Mouse (Mus musculus): ENCODE measurements at regions not wholly inside any gene's neighbourhood (a gene's known extent, or its start where the extent isn't known, plus 50 kb on each side); places are given as distances from the start of the nearest gene placed in this dataset.

- Histone ChIP-seq H3K4me1 (ENCODE audit: control insufficient read depth, insufficient read depth, insufficient read length, low read length) (no peaks in the 10 kb centered on the region), H3K4me3 (ENCODE audit: low read depth, low read length) (no peak overlapping the region), H3K27me3 (ENCODE audit: control insufficient read depth, insufficient read depth, low read length) (no peaks in the 10 kb centered on the region), H3K36me3 (ENCODE audit: control insufficient read depth, insufficient read depth, low read length) (no peaks in the 10 kb centered on the region), H3K27ac (ENCODE audit: insufficient read depth, low read depth, low read length) (no peak overlapping the region)
- 83% methylated on average over 8 of the region's 8 CpGs for WGBS
- TF ChIP-seq POLR2A (IDR thresholded peaks at IDR 0.05; ENCODE audit: low read depth, low read length) (no peak), CTCF (IDR thresholded peaks at IDR 0.05; ENCODE audit: extremely low read depth, insufficient read length, insufficient replicate concordance, low read depth, low read length) (no peak)
These were observed 170.5 kb upstream of the Gli2 start for GRCm38 (mm10) chr1:119223876-119224275.

DNA sequence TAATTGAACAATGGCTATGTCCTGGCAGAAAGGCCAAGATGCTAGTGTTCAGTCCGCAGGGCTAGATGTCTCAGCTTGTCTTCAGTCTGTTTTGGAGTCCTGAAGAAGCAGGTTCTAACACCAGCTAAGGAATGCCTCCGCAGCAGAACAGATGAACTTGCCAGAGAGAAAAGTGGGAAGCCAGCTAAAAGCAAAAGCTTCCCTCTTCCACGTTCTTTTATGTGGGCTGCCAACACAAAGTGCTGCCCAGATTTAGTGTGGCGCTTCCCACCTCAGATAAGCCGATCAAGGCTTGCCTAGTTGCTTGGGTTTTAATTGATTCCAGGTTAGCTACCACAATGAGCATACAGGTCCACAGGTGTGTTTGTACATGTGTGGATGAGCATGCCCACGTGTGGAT lies 168.5 kb upstream of the Gli2 start:
- H3K36me3 ChIP-seq (ENCODE audit: control insufficient read depth, insufficient read depth, low read length) = no peaks in the 10 kb centered on the region
- no peak overlapping the region for H3K27ac ChIP-seq (ENCODE audit: insufficient read depth, low read depth, low read length)
- no peaks in the 10 kb centered on the region for H3K27me3 ChIP-seq (ENCODE audit: control insufficient read depth, insufficient read depth, low read length)
- H3K4me3 ChIP-seq (ENCODE audit: low read depth, low read length) = no peak overlapping the region
- no peak for TF ChIP-seq POLR2A (IDR thresholded peaks at IDR 0.05; ENCODE audit: low read depth, low read length)
- no peak for TF ChIP-seq CTCF (IDR thresholded peaks at IDR 0.05; ENCODE audit: extremely low read depth, insufficient read length, insufficient replicate concordance, low read depth, low read length)
- 76% methylated on average over 6 of the region's 6 CpGs for WGBS
- H3K4me1 ChIP-seq (ENCODE audit: control insufficient read depth, insufficient read depth, insufficient read length, low read length) = 0 out of 2 replicates have a peak, but pooled peaks cover 3% of the 10 kb centered on the region

GRCm38 (mm10) chr1:119221012-119221411 lies 167.6 kb upstream of the Gli2 start:
- 69% methylated on average over 7 of the region's 7 CpGs for WGBS
- TF ChIP-seq CTCF (IDR thresholded peaks at IDR 0.05; ENCODE audit: extremely low read depth, insufficient read length, insufficient replicate concordance, low read depth, low read length) (no peak), POLR2A (IDR thresholded peaks at IDR 0.05; ENCODE audit: low read depth, low read length) (no peak)
- Histone ChIP-seq H3K4me1 (ENCODE audit: control insufficient read depth, insufficient read depth, insufficient read length, low read length) (0 out of 2 replicates have a peak, but pooled peaks cover 3% of the 10 kb centered on the region), H3K4me3 (ENCODE audit: low read depth, low read length) (no peak overlapping the region), H3K27ac (ENCODE audit: insufficient read depth, low read depth, low read length) (no peak overlapping the region), H3K36me3 (ENCODE audit: control insufficient read depth, insufficient read depth, low read length) (no peaks in the 10 kb centered on the region), H3K27me3 (ENCODE audit: control insufficient read depth, insufficient read depth, low read length) (no peaks in the 10 kb centered on the region)

GRCm38 (mm10) chr1:119219817-119220216 lies 166.4 kb upstream of the Gli2 start:
- Histone ChIP-seq H3K36me3 (ENCODE audit: control insufficient read depth, insufficient read depth, low read length) (no peaks in the 10 kb centered on the region), H3K4me1 (ENCODE audit: control insufficient read depth, insufficient read depth, insufficient read length, low read length) (0 out of 2 replicates have a peak, but pooled peaks cover 3% of the 10 kb centered on the region), H3K27ac (ENCODE audit: insufficient read depth, low read depth, low read length) (no peak overlapping the region), H3K4me3 (ENCODE audit: low read depth, low read length) (no peak overlapping the region), H3K27me3 (ENCODE audit: control insufficient read depth, insufficient read depth, low read length) (no peaks in the 10 kb centered on the region)
- no peak for TF ChIP-seq POLR2A (IDR thresholded peaks at IDR 0.05; ENCODE audit: low read depth, low read length)
- TF ChIP-seq CTCF (IDR thresholded peaks at IDR 0.05; ENCODE audit: extremely low read depth, insufficient read length, insufficient replicate concordance, low read depth, low read length) = no peak
- 72% methylated on average over 10 of the region's 10 CpGs for WGBS

DNA sequence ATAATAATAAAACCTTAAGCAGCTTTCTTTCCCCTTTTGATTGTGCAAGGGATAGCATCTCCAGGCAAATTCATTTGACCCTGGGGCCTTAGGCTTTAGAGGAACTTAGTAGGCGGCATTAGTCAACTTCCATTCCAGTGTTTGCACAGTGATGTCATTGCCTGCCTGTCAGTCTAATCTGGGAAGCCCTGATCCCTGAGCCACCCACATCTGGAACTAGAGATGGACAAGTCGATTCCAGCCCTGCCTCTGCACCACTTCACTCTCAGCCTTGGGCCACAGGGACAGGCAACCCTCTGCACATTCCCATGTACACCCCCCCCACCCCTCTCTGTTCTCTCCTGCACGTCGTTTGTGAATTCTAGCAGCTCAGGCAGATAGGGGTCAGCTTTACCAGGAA lies 164.0 kb upstream of the Gli2 start:
- 14% methylated on average over 4 of the region's 4 CpGs for WGBS
- H3K4me3 ChIP-seq (ENCODE audit: low read depth, low read length) = no peak overlapping the region
- TF ChIP-seq CTCF (IDR thresholded peaks at IDR 0.05; ENCODE audit: extremely low read depth, insufficient read length, insufficient replicate concordance, low read depth, low read length) = no peak
- TF ChIP-seq POLR2A (IDR thresholded peaks at IDR 0.05; ENCODE audit: low read depth, low read length) = no peak
- H3K36me3 ChIP-seq (ENCODE audit: control insufficient read depth, insufficient read depth, low read length) = no peaks in the 10 kb centered on the region
- H3K27ac ChIP-seq (ENCODE audit: insufficient read depth, low read depth, low read length) = no peak overlapping the region
- H3K27me3 ChIP-seq (ENCODE audit: control insufficient read depth, insufficient read depth, low read length) = no peaks in the 10 kb centered on the region
- H3K4me1 ChIP-seq (ENCODE audit: control insufficient read depth, insufficient read depth, insufficient read length, low read length) = 0 out of 2 replicates have a peak, but pooled peaks cover 3% of the 10 kb centered on the region

- no peaks in the 10 kb centered on the region for H3K36me3 ChIP-seq (ENCODE audit: control insufficient read depth, insufficient read depth, low read length)
- no peaks in the 10 kb centered on the region; the same call in 1 of the 2 replicates for H3K4me1 ChIP-seq (ENCODE audit: control insufficient read depth, insufficient read depth, insufficient read length, low read length)
- 4% methylated on average over 7 of the region's 7 CpGs for WGBS
- H3K27ac ChIP-seq (ENCODE audit: insufficient read depth, low read depth, low read length) = no peak overlapping the region
- TF ChIP-seq POLR2A (IDR thresholded peaks at IDR 0.05; ENCODE audit: low read depth, low read length) (no peak), CTCF (IDR thresholded peaks at IDR 0.05; ENCODE audit: extremely low read depth, insufficient read length, insufficient replicate concordance, low read depth, low read length) (no peak)
- no peak overlapping the region for H3K4me3 ChIP-seq (ENCODE audit: low read depth, low read length)
- no peaks in the 10 kb centered on the region for H3K27me3 ChIP-seq (ENCODE audit: control insufficient read depth, insufficient read depth, low read length)
These were observed 156.2 kb upstream of the Gli2 start for GRCm38 (mm10) chr1:119209607-119210007.

DNA sequence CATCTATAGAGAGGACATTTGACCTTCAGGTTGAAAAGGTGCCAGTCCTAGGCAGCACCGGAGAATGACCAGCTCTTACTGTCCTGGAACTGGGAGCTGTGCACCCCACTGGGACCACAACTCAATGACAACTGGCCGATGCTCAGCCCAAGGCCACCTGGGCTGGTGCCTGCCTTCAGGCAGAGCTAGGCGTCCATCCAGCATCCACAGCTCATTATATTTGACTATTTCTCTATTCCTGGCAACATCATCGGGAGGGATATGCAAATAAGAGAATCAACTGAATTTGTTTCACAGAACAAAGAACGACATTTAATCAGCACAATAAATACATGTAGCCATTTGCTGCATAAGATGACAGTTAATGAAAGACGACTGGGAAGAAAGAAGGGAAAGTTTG lies 149.0 kb upstream of the Gli2 start:
- no peak for TF ChIP-seq POLR2A (IDR thresholded peaks at IDR 0.05; ENCODE audit: low read depth, low read length)
- no peak for TF ChIP-seq CTCF (IDR thresholded peaks at IDR 0.05; ENCODE audit: extremely low read depth, insufficient read length, insufficient replicate concordance, low read depth, low read length)
- no peak overlapping the region for H3K4me3 ChIP-seq (ENCODE audit: low read depth, low read length)
- H3K36me3 ChIP-seq (ENCODE audit: control insufficient read depth, insufficient read depth, low read length) = no peaks in the 10 kb centered on the region

GRCm38 (mm10) chr1:119197415-119197700 lies 143.9 kb upstream of the Gli2 start:
- Histone ChIP-seq H3K27me3 (ENCODE audit: control insufficient read depth, insufficient read depth, low read length) (no peaks in the 10 kb centered on the region), H3K36me3 (ENCODE audit: control insufficient read depth, insufficient read depth, low read length) (no peaks in the 10 kb centered on the region), H3K4me1 (ENCODE audit: control insufficient read depth, insufficient read depth, insufficient read length, low read length) (no peaks in the 10 kb centered on the region), H3K4me3 (ENCODE audit: low read depth, low read length) (no peak overlapping the region), H3K27ac (ENCODE audit: insufficient read depth, low read depth, low read length) (no peak overlapping the region)
- TF ChIP-seq POLR2A (IDR thresholded peaks at IDR 0.05; ENCODE audit: low read depth, low read length) (no peak), CTCF (IDR thresholded peaks at IDR 0.05; ENCODE audit: extremely low read depth, insufficient read length, insufficient replicate concordance, low read depth, low read length) (no peak)
- WGBS = 19% methylated on average over 7 of the region's 7 CpGs

More for the DNA sequence above, 149.0 kb upstream of the Gli2 start:
- 74% methylated on average over 6 of the region's 6 CpGs for WGBS
- H3K27ac ChIP-seq (ENCODE audit: insufficient read depth, low read depth, low read length) = no peak overlapping the region
- H3K27me3 ChIP-seq (ENCODE audit: control insufficient read depth, insufficient read depth, low read length) = no peaks in the 10 kb centered on the region
- H3K4me1 ChIP-seq (ENCODE audit: control insufficient read depth, insufficient read depth, insufficient read length, low read length) = no peaks in the 10 kb centered on the region
